Comparison of ENCODE assay signal across 25 mouse cellular contexts in the genomic region with DNA sequence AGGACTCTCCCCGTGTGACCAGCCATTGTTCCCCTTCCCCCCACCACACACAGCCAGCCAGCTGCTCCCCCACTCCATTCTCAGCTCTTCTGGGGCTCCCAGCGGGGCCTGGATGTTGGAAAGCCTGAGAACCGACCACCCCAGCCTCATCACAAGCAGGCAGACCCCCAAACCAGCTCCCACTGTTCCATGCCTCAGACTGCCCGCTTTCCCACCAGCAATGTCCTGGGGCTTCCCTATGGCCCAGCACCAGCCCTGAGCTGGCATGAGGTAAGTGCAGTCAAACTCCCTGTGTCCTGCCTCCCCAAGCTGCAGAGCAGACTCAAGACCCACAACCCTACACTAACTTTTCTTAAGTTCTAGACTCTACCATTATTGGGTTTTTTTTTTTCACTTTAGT. TPM values are rescaled to one million over a fixed set of nuclear protein-coding genes. Genes with fewer than 3 reads are reported as not detected.
DNase-seq lines count a peak whose midpoint lies in the region; ATAC-seq and TF ChIP-seq lines count a peak whose summit lies in the region.
"Had no signal": no experiment of that assay in that cellular context is flagged by ENCODE, and none has a peak within 500 bp of the region (broad histone marks: within the 10 kb centered on the region; RNA-seq: fewer than 3 reads in every experiment).

No protein-coding gene starts in this region.

- 92% methylated on average over 4 of the region's 4 CpGs for WGBS in hindbrain, embryonic 10.5 days
- 76% methylated on average over 4 of the region's 4 CpGs for WGBS in hindbrain, embryonic 16.5 days
- WGBS in midbrain, postnatal 0 days = 82% methylated on average over 4 of the region's 4 CpGs
- WGBS in midbrain, embryonic 16.5 days = 77% methylated on average over 4 of the region's 4 CpGs
- WGBS in neural tube, embryonic 15.5 days = 77% methylated on average over 4 of the region's 4 CpGs

- H3K9me3 ChIP-seq in hindbrain, embryonic 10.5 days = no peaks in the 10 kb centered on the region
- no peaks in the 10 kb centered on the region for H3K9me3 ChIP-seq in hindbrain, embryonic 16.5 days (ENCODE audit: control insufficient read depth, low read length)
- no peaks in the 10 kb centered on the region for H3K9me3 ChIP-seq in midbrain, postnatal 0 days (ENCODE audit: low read length)
- H3K9me3 ChIP-seq in midbrain, embryonic 16.5 days (replicated peaks; ENCODE audit: control insufficient read depth, low read length, poor library complexity, severe bottlenecking) = no peaks in the 10 kb centered on the region
- H3K9me3 ChIP-seq in neural tube, embryonic 15.5 days (replicated peaks) = no peaks in the 10 kb centered on the region
- H3K9me3 ChIP-seq: embryonic facial prominence, embryonic 12.5 days; hindbrain, embryonic 13.5 days had no signal

- ATAC-seq in hindbrain, embryonic 16.5 days = no peak
- ATAC-seq in midbrain, postnatal 0 days (ENCODE audit: low FRiP score) = no peak
- ATAC-seq in midbrain, embryonic 16.5 days = no peak
- no peak for ATAC-seq in neural tube, embryonic 15.5 days (ENCODE audit: low FRiP score)
- ATAC-seq: intestine, embryonic 16.5 days had no signal

- 0 out of 2 replicates have a peak overlapping the region, but pooled peaks have one; percentile 12 for H3K27ac ChIP-seq in hindbrain, embryonic 10.5 days
- no peak overlapping the region for H3K27ac ChIP-seq in hindbrain, embryonic 16.5 days (ENCODE audit: low read depth, low read length)
- no peak overlapping the region for H3K27ac ChIP-seq in midbrain, postnatal 0 days (ENCODE audit: low read depth, low read length)
- no peak overlapping the region for H3K27ac ChIP-seq in midbrain, embryonic 16.5 days (ENCODE audit: low read length)
- no peak overlapping the region for H3K27ac ChIP-seq in neural tube, embryonic 15.5 days (replicated peaks)
- H3K27ac ChIP-seq: embryonic facial prominence, embryonic 12.5 days; hindbrain, embryonic 13.5 days; kidney, postnatal 0 days; stomach, postnatal 0 days had no signal

- DNase-seq in cerebellum, adult 9-11 months = peak; percentile 33
- DNase-seq in cerebellum, postnatal 36 days = no peak
- no peak for DNase-seq in hindbrain, embryonic 10.5 days (ENCODE audit: low spot score)
- DNase-seq in midbrain, postnatal 0 days (ENCODE audit: low spot score) = no peak
- DNase-seq in adrenal gland, postnatal 14 days = no peak
- DNase-seq: adrenal gland, adult 8-10 months; cerebellum, adult 11 months; layer of hippocampus, postnatal 36 days; lung, postnatal 14 days; right cerebral cortex, postnatal 14 days; thymus, postnatal 14 days had no signal

- peaks cover 26% of the 10 kb centered on the region for H3K4me1 ChIP-seq in hindbrain, embryonic 10.5 days (replicated peaks)
- H3K4me1 ChIP-seq in hindbrain, embryonic 16.5 days (ENCODE audit: control insufficient read depth, insufficient read depth, low read depth, low read length) = peaks cover 27% of the 10 kb centered on the region
- H3K4me1 ChIP-seq in midbrain, postnatal 0 days (ENCODE audit: insufficient read depth, low read length) = peaks cover 10% of the 10 kb centered on the region
- H3K4me1 ChIP-seq in midbrain, embryonic 16.5 days (ENCODE audit: control insufficient read depth, insufficient read depth, low read length) = peaks cover 31% of the 10 kb centered on the region
- H3K4me1 ChIP-seq in neural tube, embryonic 15.5 days = peaks cover 43% of the 10 kb centered on the region

- H3K4me2 ChIP-seq in hindbrain, embryonic 16.5 days (ENCODE audit: low read length) = no peak overlapping the region; the same call in 1 of the 2 replicates
- peak overlapping the region; percentile 6; the same call in 1 of the 2 replicates for H3K4me2 ChIP-seq in midbrain, postnatal 0 days (ENCODE audit: low read depth, low read length, poor library complexity, severe bottlenecking)
- no peak overlapping the region for H3K4me2 ChIP-seq in midbrain, embryonic 16.5 days (ENCODE audit: low read length)
- peak overlapping the region; percentile 13; the same call in 1 of the 2 replicates for H3K4me2 ChIP-seq in neural tube, embryonic 15.5 days
- H3K4me2 ChIP-seq: midbrain, embryonic 11.5 days had no signal

- peaks cover 53% of the 10 kb centered on the region for H3K36me3 ChIP-seq in hindbrain, embryonic 10.5 days
- H3K36me3 ChIP-seq in hindbrain, embryonic 16.5 days (ENCODE audit: control insufficient read depth, insufficient read depth, low read length) = peaks cover 14% of the 10 kb centered on the region
- H3K36me3 ChIP-seq in midbrain, postnatal 0 days (ENCODE audit: insufficient read depth, low read length) = peaks cover 7% of the 10 kb centered on the region; the same call in 1 of the 2 replicates
- H3K36me3 ChIP-seq in midbrain, embryonic 16.5 days (ENCODE audit: control insufficient read depth, insufficient read depth, low read length) = peaks cover 8% of the 10 kb centered on the region; the same call in 1 of the 2 replicates
- H3K36me3 ChIP-seq in neural tube, embryonic 15.5 days = peaks cover 18% of the 10 kb centered on the region

- peak overlapping the region; percentile 27 for H3K4me3 ChIP-seq in hindbrain, embryonic 10.5 days
- no peak overlapping the region for H3K4me3 ChIP-seq in hindbrain, embryonic 16.5 days (ENCODE audit: low read length)
- no peak overlapping the region for H3K4me3 ChIP-seq in midbrain, postnatal 0 days (ENCODE audit: low read depth, low read length)
- no peak overlapping the region for H3K4me3 ChIP-seq in midbrain, embryonic 16.5 days (ENCODE audit: low read depth, low read length)
- no peak overlapping the region for H3K4me3 ChIP-seq in neural tube, embryonic 15.5 days (replicated peaks)
- H3K4me3 ChIP-seq: embryonic facial prominence, embryonic 12.5 days; hindbrain, embryonic 13.5 days had no signal

- H3K9ac ChIP-seq in hindbrain, embryonic 16.5 days (ENCODE audit: low read depth, low read length) = no peak overlapping the region
- H3K9ac ChIP-seq in midbrain, postnatal 0 days (replicated peaks; ENCODE audit: low read length, poor library complexity, severe bottlenecking) = no peak overlapping the region
- no peak overlapping the region for H3K9ac ChIP-seq in midbrain, embryonic 16.5 days (ENCODE audit: low read depth, low read length)
- no peak overlapping the region for H3K9ac ChIP-seq in neural tube, embryonic 15.5 days (replicated peaks)
- H3K9ac ChIP-seq: embryonic facial prominence, embryonic 12.5 days; hindbrain, embryonic 13.5 days had no signal

- no peak for TF ChIP-seq CTCF in midbrain, postnatal 0 days (IDR thresholded peaks at IDR 0.05)

- H3K27me3 ChIP-seq in hindbrain, embryonic 10.5 days (ENCODE audit: insufficient read depth, poor library complexity, severe bottlenecking) = no peaks in the 10 kb centered on the region
- H3K27me3 ChIP-seq in hindbrain, embryonic 16.5 days (replicated peaks; ENCODE audit: control insufficient read depth, insufficient read depth, low read length) = no peaks in the 10 kb centered on the region
- H3K27me3 ChIP-seq in midbrain, postnatal 0 days (ENCODE audit: insufficient read depth, low read length) = no peaks in the 10 kb centered on the region
- H3K27me3 ChIP-seq in midbrain, embryonic 16.5 days (ENCODE audit: control insufficient read depth, insufficient read depth, low read depth, low read length) = no peaks in the 10 kb centered on the region
- no peaks in the 10 kb centered on the region for H3K27me3 ChIP-seq in neural tube, embryonic 15.5 days (replicated peaks)
- H3K27me3 ChIP-seq: embryonic facial prominence, embryonic 12.5 days; hindbrain, embryonic 13.5 days had no signal

RNA-seq across cellular contexts. Expression of a gene that starts 2.3 kb away (rescaled TPM):
- polyA plus RNA-seq in hindbrain, embryonic 10.5 days (2016; fragmentation: Nextera tagmentation; extraction: Ambion mirVana) = 176 and 179 TPM in 2 replicates
- polyA plus RNA-seq in hindbrain, embryonic 16.5 days (2015; fragmentation: Nextera tagmentation; extraction: Ambion mirVana) = 71.0 and 72.2 TPM in 2 replicates
- total RNA-seq in midbrain, postnatal 0 days (2014; rRNA removed) = 41.2 and 62.1 TPM in 2 replicates
- polyA plus RNA-seq in midbrain, postnatal 0 days (2015; fragmentation: Nextera tagmentation; extraction: Ambion mirVana) = 73.1 and 73.4 TPM in 2 replicates
- 75.1 and 76.4 TPM in 2 replicates for polyA plus RNA-seq in midbrain, embryonic 16.5 days (2015; fragmentation: Nextera tagmentation; extraction: Ambion mirVana)
- polyA plus RNA-seq in neural tube, embryonic 15.5 days (2015; fragmentation: Nextera tagmentation; extraction: Ambion mirVana) = 76.8 and 95.4 TPM in 2 replicates
- total RNA-seq in adrenal gland, postnatal 14 days (2021) = 67.1 and 70.0 TPM in 2 replicates

RNA-seq across cellular contexts. Expression of a gene that starts 2.5 kb away (rescaled TPM):
- 26.8 and 35.2 TPM in 2 replicates for polyA plus RNA-seq in hindbrain, embryonic 10.5 days (2016; fragmentation: Nextera tagmentation; extraction: Ambion mirVana)
- polyA plus RNA-seq in hindbrain, embryonic 16.5 days (2015; fragmentation: Nextera tagmentation; extraction: Ambion mirVana) = 12.4 and 15.8 TPM in 2 replicates
- total RNA-seq in midbrain, postnatal 0 days (2014; rRNA removed) = 13.4 and 16.0 TPM in 2 replicates
- polyA plus RNA-seq in midbrain, postnatal 0 days (2015; fragmentation: Nextera tagmentation; extraction: Ambion mirVana) = 12.8 TPM in 2 replicates
- 14.5 and 16.3 TPM in 2 replicates for polyA plus RNA-seq in midbrain, embryonic 16.5 days (2015; fragmentation: Nextera tagmentation; extraction: Ambion mirVana)
- 15.3 and 16.4 TPM in 2 replicates for polyA plus RNA-seq in neural tube, embryonic 15.5 days (2015; fragmentation: Nextera tagmentation; extraction: Ambion mirVana)
- 21.4 and 26.3 TPM in 2 replicates for total RNA-seq in adrenal gland, postnatal 14 days (2021)

RNA-seq across cellular contexts. Expression of a gene that starts 28.9 kb away (rescaled TPM):
- not detected in 2 replicates for polyA plus RNA-seq in hindbrain, embryonic 10.5 days (2016; fragmentation: Nextera tagmentation; extraction: Ambion mirVana)
- polyA plus RNA-seq in hindbrain, embryonic 16.5 days (2015; fragmentation: Nextera tagmentation; extraction: Ambion mirVana) = 0.29 TPM in 1 of 2 replicates, not detected in the other
- total RNA-seq in midbrain, postnatal 0 days (2014; rRNA removed) = 0.85 TPM in 1 of 2 replicates, not detected in the other
- polyA plus RNA-seq in midbrain, postnatal 0 days (2015; fragmentation: Nextera tagmentation; extraction: Ambion mirVana) = 0.11 and 0.39 TPM in 2 replicates
- 0.13 TPM in 1 of 2 replicates, not detected in the other for polyA plus RNA-seq in midbrain, embryonic 16.5 days (2015; fragmentation: Nextera tagmentation; extraction: Ambion mirVana)
- 0.17 TPM in 1 of 2 replicates, not detected in the other for polyA plus RNA-seq in neural tube, embryonic 15.5 days (2015; fragmentation: Nextera tagmentation; extraction: Ambion mirVana)
- total RNA-seq in adrenal gland, postnatal 14 days (2021) = not detected in 2 replicates
- total RNA-seq: common myeloid progenitor, adult 5-6 weeks; layer of hippocampus, adult 18-20 months; layer of hippocampus, postnatal 36 days; left cerebral cortex, postnatal 25 days had no signal
- polyA plus RNA-seq: embryonic facial prominence, embryonic 12.5 days; hindbrain, embryonic 13.5 days; intestine, embryonic 16.5 days; liver, embryonic 16.5 days; midbrain, embryonic 11.5 days; neural tube, embryonic 11.5 days had no signal

RNA-seq across cellular contexts. Expression of a gene that starts 45.6 kb away (rescaled TPM):
- polyA plus RNA-seq in hindbrain, embryonic 10.5 days (2016; fragmentation: Nextera tagmentation; extraction: Ambion mirVana) = 48.5 and 53.9 TPM in 2 replicates
- 50.0 and 51.1 TPM in 2 replicates for polyA plus RNA-seq in hindbrain, embryonic 16.5 days (2015; fragmentation: Nextera tagmentation; extraction: Ambion mirVana)
- 15.0 and 21.7 TPM in 2 replicates for total RNA-seq in midbrain, postnatal 0 days (2014; rRNA removed)
- 30.9 and 33.3 TPM in 2 replicates for polyA plus RNA-seq in midbrain, postnatal 0 days (2015; fragmentation: Nextera tagmentation; extraction: Ambion mirVana)
- 36.8 and 37.7 TPM in 2 replicates for polyA plus RNA-seq in midbrain, embryonic 16.5 days (2015; fragmentation: Nextera tagmentation; extraction: Ambion mirVana)
- 32.2 and 36.5 TPM in 2 replicates for polyA plus RNA-seq in neural tube, embryonic 15.5 days (2015; fragmentation: Nextera tagmentation; extraction: Ambion mirVana)
- total RNA-seq in adrenal gland, postnatal 14 days (2021) = 57.8 and 58.8 TPM in 2 replicates

RNA-seq across cellular contexts. Expression of a gene that starts 45.8 kb away (rescaled TPM):
- 20.3 and 21.8 TPM in 2 replicates for polyA plus RNA-seq in hindbrain, embryonic 10.5 days (2016; fragmentation: Nextera tagmentation; extraction: Ambion mirVana)
- 22.9 and 24.6 TPM in 2 replicates for polyA plus RNA-seq in hindbrain, embryonic 16.5 days (2015; fragmentation: Nextera tagmentation; extraction: Ambion mirVana)
- total RNA-seq in midbrain, postnatal 0 days (2014; rRNA removed) = 34.3 and 37.5 TPM in 2 replicates
- 19.8 and 20.2 TPM in 2 replicates for polyA plus RNA-seq in midbrain, postnatal 0 days (2015; fragmentation: Nextera tagmentation; extraction: Ambion mirVana)
- polyA plus RNA-seq in midbrain, embryonic 16.5 days (2015; fragmentation: Nextera tagmentation; extraction: Ambion mirVana) = 21.4 and 21.9 TPM in 2 replicates
- polyA plus RNA-seq in neural tube, embryonic 15.5 days (2015; fragmentation: Nextera tagmentation; extraction: Ambion mirVana) = 22.6 and 24.2 TPM in 2 replicates
- total RNA-seq in adrenal gland, postnatal 14 days (2021) = 33.5 and 35.6 TPM in 2 replicates

Comparison
In these comparisons a context has a peak if more than half of its experiments do, and no peak if none do; other contexts are left out.
1. H3K4me2 ChIP-seq: peak in midbrain, postnatal 0 days (single experiment) and neural tube, embryonic 15.5 days (single experiment); none in hindbrain, embryonic 16.5 days (single experiment) and midbrain, embryonic 16.5 days (single experiment).